Mouse (Mus musculus) MEL (cell line): Measurements from ENCODE around the gene Agfg2.

Experiments
- BHLHE40 ChIP-seq: IDR thresholded peaks from 2 replicates; pipeline ENCODE4 v1.6.1; 2012; ENCODE audit warnings: low read depth, mild to moderate bottlenecking, inconsistent platforms, low read length, improper control_type of control experiment, borderline replicate concordance
- CTCF ChIP-seq, 3 experiments: IDR thresholded peaks in 2 of 3; conservative IDR thresholded peaks in 1 of 3; 2 replicates each; pipeline ENCODE4 v1.5.1; 2011 to 2012; ENCODE audit warnings: low read length in 3 of 3, low read depth in 2 of 3, mild to moderate bottlenecking in 2 of 3, improper control_type of control experiment in 1 of 3, inconsistent platforms in 1 of 3, mixed read lengths in 1 of 3, moderate library complexity in 1 of 3; ENCODE audit not compliant: control insufficient read depth in 1 of 3, insufficient read depth in 1 of 3, poor library complexity in 1 of 3, severe bottlenecking in 1 of 3
- EP300 ChIP-seq, 2 experiments: IDR thresholded peaks; 2 replicates each; pipeline ENCODE4 v1.6.1; 2011; ENCODE audit warnings: improper control_type of control experiment in 2 of 2, low read length in 2 of 2, low read depth in 1 of 2, mild to moderate bottlenecking in 1 of 2
- GATA1 ChIP-seq: IDR thresholded peaks from 2 replicates; pipeline ENCODE4 v1.6.1; 2011; ENCODE audit warnings: low read depth, low read length, improper control_type of control experiment
- MEF2A ChIP-seq: IDR thresholded peaks from 2 replicates; pipeline ENCODE4 v1.6.1; 2014; ENCODE audit warnings: low read depth, mild to moderate bottlenecking, inconsistent platforms, low read length, improper control_type of control experiment; ENCODE audit not compliant: poor library complexity, insufficient replicate concordance, severe bottlenecking; ENCODE audit errors: extremely low read depth
- NRF1 ChIP-seq: IDR thresholded peaks from 2 replicates; pipeline ENCODE4 v1.6.1; 2014; ENCODE audit warnings: low read depth, mild to moderate bottlenecking, inconsistent platforms, low read length, improper control_type of control experiment, moderate library complexity; ENCODE audit not compliant: poor library complexity, insufficient read depth, severe bottlenecking
- POLR2A ChIP-seq, 2 experiments: IDR thresholded peaks; 2 replicates each; pipeline ENCODE4 v1.6.1; 2011 to 2012; ENCODE audit warnings: low read length in 2 of 2, mild to moderate bottlenecking in 2 of 2, control low read depth in 1 of 2, improper control_type of control experiment in 1 of 2, low read depth in 1 of 2, moderate library complexity in 1 of 2; ENCODE audit not compliant: control insufficient read depth in 1 of 2, insufficient read depth in 1 of 2, poor library complexity in 1 of 2
- USF1 ChIP-seq: IDR thresholded peaks from 2 replicates; pipeline ENCODE4 v1.6.1; 2014; ENCODE audit warnings: low read depth, mild to moderate bottlenecking, inconsistent platforms, low read length, improper control_type of control experiment, moderate library complexity
- USF2 ChIP-seq, 2 experiments: IDR thresholded peaks; 2 replicates each; pipeline ENCODE4 v1.6.1; 2011 to 2012; ENCODE audit warnings: improper control_type of control experiment in 2 of 2, low read length in 2 of 2, borderline replicate concordance in 1 of 2, inconsistent platforms in 1 of 2, low read depth in 1 of 2, mild to moderate bottlenecking in 1 of 2; ENCODE audit not compliant: insufficient read depth in 1 of 2
- ZC3H11A ChIP-seq: IDR thresholded peaks from 2 replicates; pipeline ENCODE4 v1.6.1; 2012; ENCODE audit warnings: low read depth, mild to moderate bottlenecking, inconsistent platforms, low read length, improper control_type of control experiment

GRCm38 (mm10) chr5:137695930-137696329 is 11.4 kb upstream of the Agfg2 start:
- TF ChIP-seq CTCF (IDR thresholded peaks at IDR 0.05 in 2 of 3, conservative IDR thresholded peaks at IDR 0.05 in 1 of 3; ENCODE audit: control insufficient read depth in 1 of 3, insufficient read depth in 1 of 3, low read depth in 2 of 3, low read length in 3 of 3, poor library complexity in 1 of 3, severe bottlenecking in 1 of 3), result no peak
- TF ChIP-seq BHLHE40, result no peak
- TF ChIP-seq USF2 (IDR thresholded peaks at IDR 0.05; ENCODE audit: borderline replicate concordance in 1 of 2, insufficient read depth in 1 of 2, low read depth in 1 of 2, low read length in 2 of 2), result no peak
- TF ChIP-seq EP300 (IDR thresholded peaks at IDR 0.05; ENCODE audit: low read depth in 1 of 2, low read length in 2 of 2), result no peak
- TF ChIP-seq POLR2A (IDR thresholded peaks at IDR 0.05; ENCODE audit: control insufficient read depth in 1 of 2, insufficient read depth in 1 of 2, low read depth in 1 of 2, low read length in 2 of 2, poor library complexity in 1 of 2), result no peak
- no peak for TF ChIP-seq MEF2A
- TF ChIP-seq NRF1, result no peak
- TF ChIP-seq ZC3H11A, result no peak
- no peak for TF ChIP-seq GATA1
- no peak for TF ChIP-seq USF1
